In genomic region chr1:128724433-128725091, GRCm38 (mm10) we compare ENCODE assay signal across 21 mouse cellular contexts.
DNase-seq lines count a peak whose midpoint lies in the region; ATAC-seq and TF ChIP-seq lines count a peak whose summit lies in the region.
"Had no signal": no experiment of that assay in that cellular context is flagged by ENCODE, and none has a peak within 500 bp of the region (broad histone marks: within the 10 kb centered on the region; RNA-seq: fewer than 3 reads in every experiment).

No protein-coding gene starts in this region.

- no peak for TF ChIP-seq POLR2A in liver, adult 2 months (IDR thresholded peaks at IDR 0.05; ENCODE audit: extremely low read depth, insufficient read depth, low read length)

- TF ChIP-seq CTCF in liver, adult 2 months (IDR thresholded peaks at IDR 0.05; ENCODE audit: low read depth, low read length) = no peak

- H3K4me2 ChIP-seq in liver, embryonic 12.5 days = no peak overlapping the region
- H3K4me2 ChIP-seq: hindbrain, embryonic 15.5 days; kidney, embryonic 15.5 days; liver, embryonic 13.5 days; neural tube, embryonic 15.5 days had no signal

- H3K27me3 ChIP-seq in liver, adult 2 months (ENCODE audit: control insufficient read depth, insufficient read depth, low read length) = no peaks in the 10 kb centered on the region
- H3K27me3 ChIP-seq in liver, embryonic 12.5 days (replicated peaks) = no peaks in the 10 kb centered on the region
- H3K27me3 ChIP-seq in hindbrain, embryonic 10.5 days (ENCODE audit: insufficient read depth, poor library complexity, severe bottlenecking) = no peaks in the 10 kb centered on the region
- H3K27me3 ChIP-seq: hindbrain, embryonic 15.5 days; kidney, embryonic 15.5 days; liver, embryonic 13.5 days; neural tube, embryonic 15.5 days had no signal

- H3K4me3 ChIP-seq in liver, adult 2 months (ENCODE audit: insufficient read depth, low read depth, low read length) = no peak overlapping the region
- no peak overlapping the region for H3K4me3 ChIP-seq in liver, embryonic 12.5 days
- no peak overlapping the region for H3K4me3 ChIP-seq in hindbrain, embryonic 10.5 days
- H3K4me3 ChIP-seq: embryonic facial prominence, embryonic 10.5 days; hindbrain, embryonic 15.5 days; kidney, embryonic 15.5 days; liver, embryonic 13.5 days; neural tube, embryonic 15.5 days had no signal

- no peak overlapping the region for H3K27ac ChIP-seq in liver, adult 2 months (replicated peaks; ENCODE audit: insufficient read depth, low read depth, low read length)
- H3K27ac ChIP-seq in liver, embryonic 12.5 days = no peak overlapping the region
- H3K27ac ChIP-seq in hindbrain, embryonic 10.5 days = no peak overlapping the region
- H3K27ac ChIP-seq: embryonic facial prominence, embryonic 10.5 days; hindbrain, embryonic 15.5 days; kidney, embryonic 15.5 days; liver, embryonic 13.5 days; neural tube, embryonic 15.5 days had no signal

- DNase-seq in liver, adult 2 months (ENCODE audit: extremely low read depth, low read depth, low spot score) = peak; percentile 62
- peak; percentile 26 for DNase-seq in CD4-positive, CD25-positive, alpha-beta regulatory T cell, adult 2 months (ENCODE audit: low read depth, low spot score)
- DNase-seq in urinary bladder, postnatal 36 days (ENCODE audit: low spot score in 2 of 2) = no peak
- DNase-seq in hindbrain, embryonic 10.5 days (ENCODE audit: low spot score) = no peak
- DNase-seq in right cerebral cortex, postnatal 4 days = no peak
- DNase-seq: adrenal gland, adult 2 months; cerebellum, adult 8-10 months; gastrocnemius, postnatal 36 days; layer of hippocampus, postnatal 36 days; liver, embryonic 13.5 days; spleen, adult 18-20 months had no signal

- no peaks in the 10 kb centered on the region for H3K36me3 ChIP-seq in liver, adult 2 months (ENCODE audit: control insufficient read depth, insufficient read depth, low read length)
- no peaks in the 10 kb centered on the region for H3K36me3 ChIP-seq in liver, embryonic 12.5 days
- no peaks in the 10 kb centered on the region for H3K36me3 ChIP-seq in hindbrain, embryonic 10.5 days
- H3K36me3 ChIP-seq: embryonic facial prominence, embryonic 10.5 days; hindbrain, embryonic 15.5 days; kidney, embryonic 15.5 days; liver, embryonic 13.5 days; neural tube, embryonic 15.5 days had no signal

- no peaks in the 10 kb centered on the region for H3K79me2 ChIP-seq in liver, adult 2 months (ENCODE audit: control insufficient read depth, insufficient read depth, low read length)

- no peak for ATAC-seq in liver, embryonic 12.5 days
- peak; percentile 48 for ATAC-seq in common myeloid progenitor, adult 5-6 weeks (replicated peaks; ENCODE audit: low read depth, poor library complexity, severe bottlenecking)
- peak; percentile 66 for ATAC-seq in monocyte, adult 5-6 weeks (replicated peaks; ENCODE audit: insufficient number of reproducible peaks, low FRiP score, low TSS enrichment, poor library complexity, severe bottlenecking)
- ATAC-seq: forebrain, embryonic 16.5 days; intestine, embryonic 16.5 days; midbrain, embryonic 16.5 days had no signal

- H3K9ac ChIP-seq in liver, adult 2 months (ENCODE audit: low read depth, low read length) = no peak overlapping the region
- H3K9ac ChIP-seq in liver, embryonic 12.5 days = no peak overlapping the region
- H3K9ac ChIP-seq: hindbrain, embryonic 15.5 days; kidney, embryonic 15.5 days; liver, embryonic 13.5 days; neural tube, embryonic 15.5 days had no signal

- H3K9me3 ChIP-seq in liver, embryonic 12.5 days (replicated peaks) = no peaks in the 10 kb centered on the region
- no peaks in the 10 kb centered on the region for H3K9me3 ChIP-seq in hindbrain, embryonic 10.5 days
- H3K9me3 ChIP-seq: embryonic facial prominence, embryonic 10.5 days; hindbrain, embryonic 15.5 days; kidney, embryonic 15.5 days; liver, embryonic 13.5 days; neural tube, embryonic 15.5 days had no signal

- WGBS in liver, adult 2 months = 25% methylated on average over 6 of the region's 6 CpGs
- 47% methylated on average over 6 of the region's 6 CpGs for WGBS in liver, embryonic 12.5 days (ENCODE audit: insufficient replicate concordance)
- 83% methylated on average over 6 of the region's 6 CpGs for WGBS in hindbrain, embryonic 10.5 days

- H3K4me1 ChIP-seq in liver, adult 2 months (ENCODE audit: control insufficient read depth, insufficient read depth, low read length) = peaks cover 2% of the 10 kb centered on the region; the same call in 1 of the 2 replicates
- H3K4me1 ChIP-seq in liver, embryonic 12.5 days = no peaks in the 10 kb centered on the region
- no peaks in the 10 kb centered on the region for H3K4me1 ChIP-seq in hindbrain, embryonic 10.5 days (replicated peaks)
- H3K4me1 ChIP-seq: embryonic facial prominence, embryonic 10.5 days; hindbrain, embryonic 15.5 days; liver, embryonic 13.5 days; neural tube, embryonic 15.5 days had no signal

Comparison
In these comparisons a context has a peak if more than half of its experiments do, and no peak if none do; other contexts are left out.
1. DNase-seq: peak in liver, adult 2 months (single experiment) and CD4-positive, CD25-positive, alpha-beta regulatory T cell, adult 2 months (single experiment); none in urinary bladder, postnatal 36 days (0 of 2), hindbrain, embryonic 10.5 days (single experiment) and right cerebral cortex, postnatal 4 days (single experiment).